Mouse (Mus musculus) frontal cortex, postnatal 25 days (tissue): ENCODE measurements around the gene Slc25a17.

Source experiments
- DNase-seq, 2 experiments: peaks; one replicate each; pipeline ENCODE4 v3.0.0; 2022; ENCODE audit warnings: low spot score in 2 of 2

Slc25a17 gene

DNA sequence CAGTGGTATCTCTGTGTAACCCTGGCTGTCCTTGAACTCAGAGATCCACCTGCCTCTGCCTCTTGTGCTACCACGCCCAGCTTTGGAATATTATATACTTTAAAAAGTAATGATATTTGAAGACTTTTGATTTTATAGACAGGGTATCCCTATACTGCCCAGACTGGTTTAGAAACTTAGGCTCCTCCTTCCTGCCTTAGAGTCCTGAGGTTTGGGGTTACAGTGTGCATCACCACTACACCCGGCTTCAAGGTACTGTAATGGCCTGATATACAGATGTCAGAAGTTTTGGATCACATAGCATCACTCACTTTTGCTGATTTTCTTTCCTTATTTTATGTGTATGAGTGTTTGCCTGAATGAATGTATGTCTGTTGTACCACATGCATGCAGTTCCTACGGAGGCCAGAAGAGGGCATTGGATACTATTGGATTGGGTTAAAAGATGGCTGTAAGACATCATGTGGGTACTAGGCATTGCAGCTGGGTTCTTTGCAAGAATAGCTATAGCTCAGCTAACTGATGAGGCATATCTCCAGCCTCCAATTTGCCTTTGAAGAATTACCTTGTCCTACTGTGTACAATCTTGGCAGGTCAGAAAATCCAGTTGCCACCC is 5.4 kb downstream of the Slc25a17 start:
- no peak for DNase-seq

GRCm38 (mm10) chr15:81352638-81353037 is 8.0 kb downstream of the Slc25a17 start:
- no peak for DNase-seq

- DNase-seq: no peak
Observed at GRCm38 (mm10) chr15:81350401-81350800, 10.2 kb downstream of the Slc25a17 start.

DNA sequence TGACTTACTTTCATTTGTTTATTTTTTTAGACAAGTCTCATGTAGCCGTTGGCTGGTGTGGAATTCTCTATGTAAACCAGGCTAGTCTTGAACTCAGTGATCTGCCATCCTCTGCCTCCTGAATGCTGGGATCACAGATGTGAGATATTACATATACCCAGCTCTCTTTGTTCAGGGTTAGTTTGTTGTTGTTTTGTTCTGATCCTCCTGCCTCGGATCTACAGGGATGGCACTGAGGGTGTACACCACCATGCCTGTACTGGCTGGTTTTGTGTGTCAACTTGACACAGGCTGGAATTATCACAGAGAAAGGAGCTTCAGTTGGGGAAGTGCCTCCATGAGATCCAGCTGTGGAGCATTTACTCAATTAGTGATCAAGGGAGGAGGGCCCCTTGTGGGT is 12.2 kb downstream of the Slc25a17 start:
- no peak for DNase-seq

DNA sequence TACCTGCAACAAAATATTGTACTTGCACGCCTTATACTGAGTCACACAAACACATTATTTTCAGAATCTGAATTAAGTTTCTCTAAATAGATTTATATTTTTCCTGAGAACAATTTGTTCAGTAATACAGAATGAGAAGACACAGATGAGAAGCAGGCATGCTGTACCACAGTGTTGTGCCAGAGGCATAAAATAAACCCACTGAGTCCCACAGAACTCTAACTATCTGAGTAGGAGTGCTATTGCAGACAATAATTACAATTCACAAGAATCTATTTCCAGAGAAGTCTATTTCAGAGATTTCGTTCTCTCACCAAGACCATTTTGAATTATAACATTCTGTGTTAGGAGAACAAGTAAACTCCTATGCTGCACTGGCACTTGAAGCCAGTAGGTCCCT is 13.1 kb downstream of the Slc25a17 start:
- no peak for DNase-seq

GRCm38 (mm10) chr15:81341426-81341825 is 19.2 kb downstream of the Slc25a17 start:
- no peak for DNase-seq

- no peak for DNase-seq
Observed at GRCm38 (mm10) chr15:81339158-81339557, 21.5 kb downstream of the Slc25a17 start.

GRCm38 (mm10) chr15:81336466-81336865 is 24.1 kb downstream of the Slc25a17 start:
- DNase-seq: no peak

DNA sequence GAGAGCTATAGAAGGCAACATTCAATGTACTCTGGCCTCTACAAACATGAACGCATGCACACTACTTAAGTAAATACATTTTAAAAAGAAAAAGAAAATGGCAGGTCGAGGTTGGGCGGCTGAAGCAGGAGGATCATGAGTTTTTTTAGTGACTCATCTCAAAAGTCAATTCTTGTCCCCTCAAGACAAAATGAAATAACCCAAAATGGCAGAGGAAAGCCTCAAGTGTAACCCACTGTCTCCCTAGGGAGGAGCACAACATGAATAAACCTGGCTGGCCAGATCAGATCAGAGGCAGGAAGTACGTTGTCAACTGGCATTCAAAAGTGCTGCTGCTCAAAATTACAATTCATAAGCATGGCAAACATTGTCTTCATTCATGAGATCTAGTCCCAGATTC is 28.1 kb downstream of the Slc25a17 start:
- no peak for DNase-seq

GRCm38 (mm10) chr15:81330816-81331433 is 29.7 kb downstream of the Slc25a17 start:
- DNase-seq: no peak

DNA sequence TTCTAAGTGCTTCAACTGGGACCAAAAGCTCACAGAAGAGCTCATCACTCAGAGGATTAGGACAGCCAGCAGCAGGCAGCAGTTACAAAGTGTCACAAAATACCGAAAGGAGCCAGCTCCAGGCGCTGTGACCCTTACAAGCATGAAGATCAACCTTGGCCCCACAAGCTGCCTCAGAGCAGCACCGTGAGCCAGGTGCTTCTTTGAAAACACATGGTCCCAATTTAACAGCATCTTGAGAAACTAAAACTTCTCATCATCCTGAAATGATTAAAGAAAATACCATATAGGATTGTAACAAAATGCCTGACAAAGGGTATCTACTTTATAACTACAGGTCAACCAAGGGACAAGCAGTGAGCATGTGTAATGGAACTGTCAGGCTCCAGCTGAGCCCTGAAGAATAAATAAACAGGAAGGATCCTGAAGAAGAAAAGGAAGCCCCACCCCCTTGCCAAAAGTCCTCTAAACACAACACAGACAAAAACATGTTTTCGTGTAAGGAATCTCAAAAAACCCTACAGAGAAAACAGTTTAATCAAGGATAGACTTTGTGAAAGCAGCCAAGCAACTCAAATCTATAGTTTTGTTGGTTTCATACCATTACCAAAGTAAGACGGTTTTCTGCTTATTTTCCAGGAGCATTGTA is 30.8 kb downstream of the Slc25a17 start:
- DNase-seq: no peak

GRCm38 (mm10) chr15:81327501-81327900 is 33.1 kb downstream of the Slc25a17 start:
- DNase-seq: no peak

DNA sequence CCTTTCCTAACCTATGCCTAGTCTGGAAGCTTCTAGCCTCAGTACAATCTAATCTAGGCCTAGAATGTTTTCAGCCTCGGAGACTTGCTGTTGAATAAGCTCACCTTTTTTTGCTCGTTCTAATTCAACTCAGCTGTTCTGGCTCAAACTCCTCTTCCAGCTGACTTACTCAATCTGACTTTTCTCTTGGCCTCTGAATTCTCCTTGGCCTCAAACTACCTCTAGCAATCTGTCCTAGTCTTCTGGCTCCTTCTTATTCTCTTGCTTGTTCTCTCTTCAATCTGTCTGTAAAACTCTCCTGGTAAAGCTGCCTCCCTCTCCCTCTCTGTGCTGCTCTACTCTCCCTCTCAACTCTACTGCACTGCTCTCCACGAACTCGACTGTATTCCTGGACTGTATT is 35.6 kb downstream of the Slc25a17 start:
- no peak for DNase-seq

- no peak for DNase-seq
Observed at GRCm38 (mm10) chr15:81320137-81320536, 40.5 kb downstream of the Slc25a17 start.

DNA sequence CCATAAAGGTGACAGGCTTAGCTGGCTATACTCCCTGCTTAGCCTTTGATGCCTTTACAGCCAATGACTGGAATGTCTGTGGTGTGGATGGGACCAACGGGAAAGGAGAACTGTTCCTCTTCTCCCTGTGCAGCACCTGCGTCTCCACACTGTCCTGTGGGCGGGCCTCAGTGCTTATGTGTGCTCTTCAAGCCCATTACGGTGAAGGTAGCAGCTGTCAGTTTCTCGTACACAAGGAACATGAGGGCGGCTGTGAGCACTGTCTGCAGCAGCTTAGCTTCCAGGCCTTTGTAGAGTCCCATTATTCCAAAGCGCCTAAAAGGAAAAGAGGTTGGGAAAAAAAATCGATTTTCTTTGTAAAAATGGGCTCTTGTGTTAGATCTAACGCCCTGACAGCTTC is 41.1 kb downstream of the Slc25a17 start:
- no peak for DNase-seq

- no peak for DNase-seq
Observed at GRCm38 (mm10) chr15:81313928-81314327, 46.7 kb downstream of the Slc25a17 start.

DNA sequence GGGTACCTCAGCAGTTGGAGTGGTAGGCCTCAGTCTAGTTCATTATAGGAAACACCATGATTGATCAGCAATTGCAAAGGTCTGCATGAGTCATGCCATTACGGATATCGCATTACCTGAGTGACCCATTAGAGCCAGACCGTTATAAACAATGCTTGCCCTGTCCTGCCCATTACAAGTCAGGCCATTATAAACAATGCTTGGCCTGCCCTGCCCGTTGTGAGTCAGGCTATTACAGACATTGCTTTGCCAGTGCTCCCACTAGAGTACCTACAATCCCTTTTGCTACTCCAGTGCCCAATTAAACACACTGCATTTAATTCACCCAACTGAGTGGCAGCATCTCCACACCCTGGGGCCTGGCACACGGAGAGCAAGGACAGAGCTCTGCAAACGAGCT is 49.6 kb downstream of the Slc25a17 start:
- no peak for DNase-seq

GRCm38 (mm10) chr15:81310353-81310752 is 50.3 kb downstream of the Slc25a17 start:
- no peak for DNase-seq

DNA sequence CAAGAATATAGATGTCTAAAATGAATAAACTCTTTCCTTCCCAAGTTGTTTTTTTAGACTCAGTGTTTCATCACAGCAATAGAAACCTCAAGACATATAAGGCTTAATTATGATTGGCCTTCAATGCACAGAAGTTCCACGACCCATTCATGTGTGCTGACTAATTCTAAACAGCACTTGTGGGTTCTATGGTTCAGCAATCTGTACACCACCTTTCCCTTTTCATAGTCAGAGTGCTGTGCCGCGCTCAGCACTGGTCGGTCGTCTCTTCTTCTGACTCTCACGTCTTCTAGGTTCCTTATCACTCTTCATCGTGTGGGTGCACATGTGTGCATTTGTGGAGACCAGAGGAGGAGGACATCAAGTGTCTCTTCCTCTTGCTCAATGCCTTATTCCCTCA is 52.6 kb downstream of the Slc25a17 start:
- no peak for DNase-seq

- DNase-seq: no peak
Observed at GRCm38 (mm10) chr15:81306501-81306900, 54.1 kb downstream of the Slc25a17 start.

DNA sequence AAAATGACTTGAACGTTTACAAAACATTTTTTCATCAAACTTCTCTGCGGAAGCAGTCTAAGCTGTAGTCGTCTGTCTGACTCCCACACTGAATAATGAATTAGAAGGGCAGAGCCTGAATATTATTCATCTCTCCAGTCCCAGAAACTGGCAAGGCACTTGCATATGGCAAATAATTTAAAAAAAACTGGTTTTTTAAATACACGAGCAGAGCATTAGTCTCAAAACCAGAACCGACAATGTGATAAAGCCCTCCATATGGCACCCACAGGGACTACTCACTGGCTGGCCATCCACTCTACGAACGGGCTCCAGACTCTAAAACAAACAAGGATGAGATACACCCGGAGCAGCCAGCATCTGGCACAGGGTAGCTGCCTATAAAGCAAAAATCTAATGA is 55.6 kb downstream of the Slc25a17 start:
- no peak for DNase-seq

DNA sequence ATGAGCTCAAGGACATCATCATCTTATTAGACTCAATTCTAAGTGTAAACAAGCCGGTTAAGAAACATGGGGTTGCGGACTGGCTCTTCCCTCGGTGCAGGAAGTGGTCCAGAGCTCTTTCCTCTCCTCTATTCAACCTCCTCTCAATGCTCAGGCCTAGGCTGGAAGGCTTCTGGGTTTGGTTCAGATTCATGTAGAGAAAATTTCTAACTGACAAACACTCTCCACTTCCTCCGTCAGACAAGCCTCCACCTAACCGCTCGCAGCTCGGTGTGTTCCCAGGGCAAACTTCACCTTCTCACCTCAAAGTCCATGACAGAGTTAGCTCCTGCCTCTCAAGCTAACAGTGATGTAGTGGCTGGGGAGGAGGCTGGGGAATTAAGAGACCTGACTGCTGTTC is 56.6 kb downstream of the Slc25a17 start:
- DNase-seq: no peak

DNA sequence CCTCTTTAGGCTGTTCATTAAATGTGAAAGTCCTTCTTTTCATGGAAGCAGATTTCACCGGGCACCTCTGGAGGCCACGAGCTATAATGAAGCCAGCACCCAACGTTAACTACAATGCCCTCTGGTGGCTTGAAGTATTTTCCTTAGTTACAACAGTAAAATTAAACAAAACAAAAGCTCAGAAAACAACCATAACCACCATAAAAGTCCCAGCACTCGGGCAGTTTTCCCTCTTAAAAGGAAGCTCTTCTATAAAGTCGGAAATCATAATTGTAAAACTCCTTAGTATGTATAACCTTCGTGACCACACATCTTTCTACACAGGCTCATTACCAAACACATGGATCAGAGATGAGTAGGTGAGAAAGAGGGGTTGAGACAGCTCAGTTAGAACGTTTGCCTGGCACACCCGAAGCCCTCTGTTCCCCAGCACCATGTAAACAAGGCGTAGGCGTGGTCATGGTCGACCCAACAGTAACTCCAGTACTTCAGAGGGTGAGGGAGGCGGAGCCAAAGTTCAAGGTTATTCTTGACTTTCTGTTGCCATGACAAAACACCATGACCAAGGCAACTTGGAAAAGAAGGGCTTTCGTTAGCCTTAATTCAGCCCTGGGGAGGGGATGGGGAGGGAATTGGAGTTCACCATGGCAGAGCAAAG is 58.3 kb downstream of the Slc25a17 start:
- DNase-seq: no peak
